Mouse (Mus musculus): ENCODE results near the gene P2ry14.

- TF ChIP-seq CTCF (IDR thresholded peaks at IDR 0.05; ENCODE audit: low read depth, low read length) (no peak), POLR2A (IDR thresholded peaks at IDR 0.05; ENCODE audit: extremely low read depth, insufficient read depth, low read length) (no peak)
Observed at GRCm38 (mm10) chr3:59138946-59139468, 14.4 kb downstream of the P2ry14 start.

Measured in liver, adult 2 months (tissue).